Mouse (Mus musculus): Measurements from ENCODE around the gene Gm8439. TPM values are rescaled to one million over a fixed set of nuclear protein-coding genes. Genes with fewer than 3 reads are reported as not detected.
A peak's percentile ranks its signal among the peaks of the same experiment; 100 is the strongest.

Gene Gm8439
- total RNA-seq, 2 experiments from 2014 or later, result not detected

DNA sequence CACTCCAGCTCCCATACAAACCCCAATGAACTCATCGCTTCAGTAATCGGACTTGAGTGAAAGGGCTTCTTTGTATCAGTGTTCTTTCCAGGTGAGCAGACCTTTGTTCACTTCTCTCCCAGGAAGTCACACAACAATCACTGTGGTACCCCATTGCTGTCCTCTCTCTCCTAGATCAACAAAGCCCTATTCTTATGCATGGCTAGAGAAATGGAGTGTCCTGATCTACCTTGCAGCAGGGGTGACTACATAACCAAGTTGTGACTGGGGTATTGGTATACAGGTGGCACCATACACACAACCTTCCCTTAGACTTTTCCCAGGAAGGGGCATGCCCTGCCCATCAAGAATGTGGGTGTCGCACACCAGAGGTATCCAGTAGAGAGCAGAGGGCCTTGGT is 22.5 kb downstream of the Gm8439 start:
- intact Hi-C loops (cut with DNase I), result no loop called here
- no peak for DNase-seq

DNA sequence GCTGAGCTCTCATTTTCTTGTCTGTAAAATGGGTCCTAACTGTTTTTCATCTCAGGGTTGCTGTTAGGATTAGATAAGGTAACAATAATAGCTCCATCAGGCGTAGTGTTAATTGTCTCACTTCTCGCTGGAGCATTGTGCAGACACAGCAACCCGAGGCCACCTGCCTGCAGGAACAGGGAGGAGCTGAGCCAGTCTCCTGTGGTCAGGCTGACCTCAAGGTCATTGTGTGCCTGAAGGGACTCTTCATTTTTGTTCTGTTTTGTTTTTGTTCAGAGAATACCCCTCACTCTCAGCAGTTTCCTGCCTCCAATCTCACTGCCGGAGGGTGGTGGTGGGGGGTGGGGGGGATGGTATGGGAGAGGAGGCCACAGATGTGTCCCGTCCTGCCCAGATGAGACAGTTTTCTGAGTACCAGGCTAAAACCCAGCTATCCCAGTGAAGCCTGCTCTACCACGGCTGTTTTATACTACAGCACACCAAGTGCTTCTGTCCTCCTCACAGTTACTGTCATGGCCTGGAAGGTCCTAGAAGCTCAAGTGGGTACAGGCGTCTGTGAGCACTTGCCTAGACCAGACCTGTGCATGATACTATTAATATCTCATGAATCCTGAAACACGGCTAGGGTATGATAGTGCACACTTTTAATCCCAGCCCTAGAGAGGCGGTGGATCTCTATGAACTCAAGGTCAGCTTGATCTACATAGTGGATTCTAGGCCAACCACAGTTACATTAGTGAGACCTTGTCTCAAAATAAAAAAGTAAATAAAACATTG is 23.9 kb downstream of the Gm8439 start:
- no peak for DNase-seq
- intact Hi-C loops (cut with DNase I), result no loop called here

DNA sequence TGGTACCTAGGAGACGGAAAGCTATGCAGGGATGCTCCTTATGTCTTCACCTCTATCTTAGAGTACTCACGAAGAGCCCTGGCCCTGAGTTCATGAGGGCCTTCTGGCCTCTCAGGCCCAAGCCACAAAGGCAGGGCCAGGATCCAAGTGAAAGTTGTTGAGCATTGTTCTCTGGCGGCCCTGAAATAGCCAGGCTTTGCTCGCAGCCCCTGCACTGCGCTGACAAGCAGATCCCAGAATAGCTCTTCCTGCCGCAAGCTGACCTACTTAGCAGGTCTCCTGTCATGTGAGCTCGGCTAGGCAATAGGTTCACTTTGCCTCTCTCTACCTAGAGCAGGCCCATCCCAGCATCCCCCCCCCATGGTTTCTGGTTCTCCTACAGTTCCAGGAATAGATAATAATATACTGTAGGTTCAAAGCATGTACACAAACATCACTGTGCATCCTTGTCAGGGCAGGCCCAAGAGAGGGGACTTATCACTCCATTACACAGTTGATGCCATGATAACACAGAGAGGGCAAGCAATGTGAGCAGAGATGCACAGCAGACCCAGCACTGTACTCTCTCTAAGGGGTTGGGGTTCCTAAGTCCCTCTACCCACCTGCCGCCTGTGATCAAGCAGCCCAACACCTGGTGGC is 25.3 kb downstream of the Gm8439 start:
- peak; percentile 25 to 42 for DNase-seq
- intact Hi-C loops (cut with DNase I), result no loop called here

DNA sequence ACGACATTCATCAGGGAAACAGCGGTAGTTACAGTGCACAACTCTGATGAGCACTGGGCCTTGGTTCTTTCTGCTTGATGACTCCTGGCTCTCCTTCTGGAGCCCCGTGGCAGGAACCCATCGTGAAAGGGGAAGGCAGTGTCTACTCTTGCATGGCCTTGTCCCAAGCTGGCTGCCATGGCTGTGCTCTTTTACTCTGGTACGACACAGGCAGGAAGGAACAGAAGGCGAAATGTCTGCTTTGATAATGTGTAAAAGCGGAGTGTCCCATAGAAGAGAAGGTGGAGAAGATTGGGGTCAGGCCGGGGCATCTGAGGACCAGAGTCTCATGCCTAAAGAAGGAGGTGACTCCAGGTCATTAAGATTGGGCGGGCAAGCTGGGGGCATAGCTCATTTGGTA is 26.1 kb downstream of the Gm8439 start:
- no peak for DNase-seq
- intact Hi-C loops (cut with DNase I), result no loop called here

DNA sequence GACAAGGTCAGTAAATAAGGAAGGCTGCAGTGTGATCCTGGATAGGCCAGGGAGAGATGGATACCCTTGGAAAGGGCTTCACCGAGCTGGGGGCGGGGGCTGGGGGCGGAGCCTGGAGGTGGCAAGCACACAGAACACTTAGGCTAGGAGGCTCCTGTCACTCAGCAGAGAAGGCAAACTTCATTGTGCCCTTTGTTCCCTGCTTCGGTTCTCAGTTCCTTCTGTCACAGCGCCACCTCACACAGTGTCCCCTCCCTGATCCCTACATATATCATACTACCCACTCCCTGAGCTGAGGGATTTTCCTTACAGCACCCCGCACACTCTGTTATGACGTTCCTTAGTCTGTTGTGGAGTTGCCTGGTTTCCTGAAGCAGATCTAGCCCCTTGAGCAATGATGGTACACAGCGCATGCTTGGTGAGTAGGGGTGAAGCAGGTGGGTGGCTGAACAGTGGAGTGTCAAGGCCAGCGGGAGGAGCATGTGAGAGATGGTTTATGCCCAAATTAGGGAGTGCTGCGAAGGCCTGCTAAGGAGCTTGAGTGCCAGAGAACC is 27.1 kb downstream of the Gm8439 start:
- intact Hi-C loops (cut with DNase I), result no loop called here
- peak; percentile 18 for DNase-seq

DNA sequence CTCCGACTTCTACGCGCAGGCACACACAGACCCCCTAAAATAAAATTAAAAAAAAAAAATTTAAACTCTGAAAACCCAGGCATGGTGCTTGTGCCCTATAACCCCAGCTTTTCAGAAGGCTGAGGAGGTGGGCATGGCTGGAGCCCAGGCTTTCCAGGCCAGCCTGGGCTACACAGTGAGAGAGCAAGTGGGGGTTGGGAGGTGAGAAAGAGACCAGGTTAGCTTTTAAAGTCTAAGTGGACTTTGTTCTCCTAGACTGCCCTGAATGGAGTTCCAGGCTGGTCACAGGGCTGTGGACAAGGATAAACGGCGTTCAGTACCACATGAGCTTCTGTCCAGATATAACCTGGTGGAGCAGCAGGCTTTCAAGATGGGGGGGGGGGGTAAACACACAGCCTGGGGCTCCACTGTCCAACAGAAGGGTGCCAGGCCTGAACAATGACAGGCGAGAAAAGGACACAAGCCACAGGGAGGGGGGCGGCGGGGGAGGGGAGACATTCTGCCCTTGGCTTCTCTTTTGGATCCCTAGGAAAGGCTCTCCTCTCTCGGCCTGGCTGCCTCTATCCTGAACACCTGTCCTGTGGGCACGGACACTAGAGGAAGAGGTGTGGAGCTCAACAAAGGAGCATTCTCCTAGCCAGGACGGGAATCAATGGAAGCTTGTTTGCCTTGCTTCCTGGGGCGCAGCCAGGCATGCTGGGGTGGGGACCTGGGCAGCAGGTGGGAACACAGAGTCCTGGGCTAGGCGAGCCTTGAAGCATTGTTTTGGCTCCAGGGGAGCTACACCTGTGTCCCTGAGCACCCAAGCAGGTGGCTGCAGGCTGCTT is 27.9 kb downstream of the Gm8439 start:
- DNase-seq, result no peak
- intact Hi-C loops (cut with DNase I), result no loop called here

DNA sequence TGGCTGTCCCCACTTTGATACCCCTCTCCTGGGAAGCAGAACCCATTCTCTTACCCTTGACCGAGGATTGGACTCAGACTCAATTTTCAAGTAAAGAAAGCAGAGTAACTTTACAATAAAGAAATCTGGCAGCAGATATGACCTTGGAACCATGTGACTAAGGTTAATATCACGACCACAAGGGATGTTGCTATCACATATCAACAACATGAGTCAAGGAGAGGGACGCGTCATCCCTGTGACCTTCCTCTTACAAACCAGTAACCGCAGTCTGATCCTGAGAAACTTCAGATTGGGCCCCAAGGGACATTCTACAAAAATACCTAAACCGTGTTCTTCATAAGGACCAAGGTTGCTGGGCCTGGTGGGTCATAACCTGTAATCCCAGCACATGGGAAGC is 39.2 kb downstream of the Gm8439 start:
- intact Hi-C loops (cut with DNase I), result no loop called here
- DNase-seq, result no peak

DNA sequence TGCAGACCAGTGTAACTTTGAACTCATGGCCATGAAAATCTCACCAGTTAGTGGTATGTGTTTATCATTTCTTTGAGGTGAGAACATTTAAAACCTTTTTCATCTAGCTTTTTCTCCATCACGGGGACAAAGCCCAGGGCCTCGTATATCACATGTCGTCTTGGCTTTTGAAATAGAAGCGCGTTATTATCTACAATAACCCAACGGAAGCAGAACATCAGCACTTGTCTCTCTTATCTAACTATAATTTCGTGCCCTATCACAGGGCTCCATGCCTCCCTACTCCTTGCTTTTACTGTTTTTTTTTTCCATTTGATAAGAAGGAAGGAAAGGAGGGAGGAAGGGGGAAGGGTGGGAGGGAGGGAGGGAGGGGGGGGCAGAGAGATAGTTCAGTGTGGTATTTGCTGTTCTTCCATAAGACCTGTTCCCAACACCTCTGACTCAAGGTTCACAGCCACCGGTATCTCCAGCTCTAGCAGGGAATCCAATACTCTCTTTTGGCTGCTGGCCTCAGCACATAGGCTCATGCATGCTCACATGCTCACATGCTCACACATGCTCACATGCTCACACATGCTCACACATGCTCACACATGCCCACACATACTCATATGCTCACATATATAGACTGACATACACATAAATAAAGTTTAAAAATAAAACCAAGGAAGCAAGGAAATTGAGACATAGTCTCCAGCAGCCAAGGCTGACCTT is 41.8 kb downstream of the Gm8439 start:
- intact Hi-C loops (cut with DNase I), result no loop called here
- DNase-seq, result no peak

DNA sequence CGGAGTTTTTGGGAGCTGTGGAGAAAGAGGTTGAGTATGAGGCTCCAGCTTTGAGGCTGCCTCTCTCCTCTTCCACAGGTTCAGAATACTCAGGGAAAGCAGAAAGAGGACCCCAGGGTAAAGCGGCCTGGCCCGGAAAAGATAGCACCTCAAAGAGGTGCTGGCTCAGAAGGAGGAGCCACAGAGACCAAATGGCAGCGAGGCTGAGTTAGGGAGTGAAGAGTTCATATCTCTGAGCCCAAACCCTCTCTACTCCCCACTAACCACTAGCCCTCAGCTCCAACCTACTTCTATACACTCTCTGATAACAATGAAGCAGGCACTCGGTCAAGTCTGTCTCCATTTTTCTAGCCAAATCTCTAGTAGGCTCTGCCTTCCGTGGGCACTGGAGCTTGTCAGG is 43.3 kb downstream of the Gm8439 start:
- intact Hi-C loops (cut with DNase I), result no loop called here
- no peak for DNase-seq

DNA sequence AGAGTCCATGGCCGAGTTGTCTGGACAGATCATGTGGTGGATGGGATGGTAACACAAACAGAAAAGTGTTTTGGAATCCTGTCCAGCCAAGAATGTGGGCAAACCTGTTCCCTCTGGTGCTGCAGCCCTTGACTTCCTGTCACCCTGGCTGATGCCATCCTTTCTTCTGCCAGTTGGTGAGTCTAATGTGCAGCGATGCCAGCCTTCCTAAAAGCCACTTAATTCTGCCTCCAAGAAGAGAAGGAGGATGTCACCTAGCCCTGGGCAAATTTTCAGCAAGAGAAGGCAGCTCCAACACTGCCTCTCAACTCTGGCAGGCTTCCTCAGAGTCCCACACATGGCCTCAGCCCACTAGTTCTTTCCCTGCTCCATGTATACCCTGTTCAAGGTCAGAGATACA is 46.8 kb downstream of the Gm8439 start:
- no peak for DNase-seq
- intact Hi-C loops (cut with DNase I), result no loop called here

DNA sequence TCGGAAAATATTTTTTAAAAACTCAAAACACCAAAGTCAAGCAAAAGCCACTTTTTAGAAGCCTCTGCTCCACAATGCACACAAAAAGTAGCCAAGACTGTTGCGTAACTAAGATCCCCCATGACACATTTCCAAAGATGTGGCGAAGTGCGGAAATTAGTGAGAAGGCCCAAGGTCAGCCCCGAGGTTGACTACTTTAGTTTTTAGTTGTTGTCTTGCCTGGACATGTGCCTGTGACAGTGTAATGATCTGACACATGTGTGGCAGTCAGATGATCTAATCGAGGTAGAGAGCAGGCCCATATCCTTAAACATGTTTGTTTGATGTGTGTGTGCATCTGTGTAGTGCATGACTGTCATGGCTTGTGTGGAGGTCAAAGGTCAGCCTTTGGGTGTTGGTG is 53.4 kb downstream of the Gm8439 start:
- DNase-seq, result no peak
- intact Hi-C loops (cut with DNase I), result no loop called here

DNA sequence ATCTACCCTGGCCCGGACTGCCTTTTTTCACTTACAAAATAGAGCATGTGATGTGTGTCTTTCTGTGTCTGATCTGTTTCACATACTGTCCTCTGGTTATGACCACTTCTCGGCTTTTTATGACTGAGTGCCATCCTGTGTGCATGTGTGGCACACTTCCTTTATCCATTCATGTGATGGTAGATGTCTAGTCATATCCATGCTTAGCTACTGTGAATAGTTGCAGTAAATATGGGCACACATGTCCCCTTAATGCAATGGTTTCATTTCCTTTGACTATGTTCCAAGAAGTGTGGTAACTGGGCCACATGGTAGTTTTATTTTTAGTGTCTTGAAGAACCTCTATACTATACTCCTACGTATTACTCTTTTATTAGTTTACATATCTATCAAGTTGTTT is 55.4 kb downstream of the Gm8439 start:
- no peak for DNase-seq
- intact Hi-C loops (cut with DNase I), result no loop called here

DNA sequence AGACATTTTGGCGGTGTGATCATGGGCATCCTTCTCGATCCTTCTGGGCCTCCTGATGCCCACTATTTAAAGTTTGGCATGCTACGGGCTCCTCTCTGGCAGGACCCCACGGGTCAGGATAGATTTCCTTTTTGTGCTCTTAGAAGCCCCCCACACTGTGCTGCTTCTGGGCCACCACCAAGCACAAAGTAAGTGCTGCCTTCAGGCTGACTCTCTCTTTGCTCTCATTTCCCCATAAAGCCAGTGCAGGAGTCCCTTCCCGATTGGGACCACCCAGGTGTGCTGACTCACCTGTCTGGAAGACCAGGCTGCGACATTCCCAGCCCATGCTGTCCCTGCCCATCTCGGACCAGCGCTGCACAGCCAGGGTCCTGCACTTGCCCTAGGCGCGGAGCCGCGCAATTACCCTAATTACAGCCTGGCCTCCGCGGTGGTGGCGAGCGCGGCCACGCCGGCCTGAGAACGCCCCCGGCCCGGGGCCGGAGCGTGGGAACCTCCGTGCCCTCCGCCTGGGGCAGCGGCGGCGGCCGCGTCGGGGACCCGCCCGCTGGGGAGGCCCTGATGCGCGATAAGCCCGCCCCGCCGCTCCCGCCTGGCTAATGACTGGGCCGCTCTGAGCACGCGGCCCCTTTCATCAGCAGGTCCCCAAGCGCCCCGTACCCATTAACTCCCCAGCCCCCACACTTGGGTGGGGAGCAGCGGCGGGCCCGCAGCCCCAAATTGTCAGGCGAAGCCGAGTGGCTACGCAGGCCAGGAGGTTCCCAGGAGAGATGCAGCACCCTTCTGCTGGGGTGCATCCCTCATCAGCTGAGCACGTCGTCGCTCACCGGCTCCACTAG is 61.0 kb downstream of the Gm8439 start:
- no peak for DNase-seq
- intact Hi-C loops (cut with DNase I), result no loop called here

DNA sequence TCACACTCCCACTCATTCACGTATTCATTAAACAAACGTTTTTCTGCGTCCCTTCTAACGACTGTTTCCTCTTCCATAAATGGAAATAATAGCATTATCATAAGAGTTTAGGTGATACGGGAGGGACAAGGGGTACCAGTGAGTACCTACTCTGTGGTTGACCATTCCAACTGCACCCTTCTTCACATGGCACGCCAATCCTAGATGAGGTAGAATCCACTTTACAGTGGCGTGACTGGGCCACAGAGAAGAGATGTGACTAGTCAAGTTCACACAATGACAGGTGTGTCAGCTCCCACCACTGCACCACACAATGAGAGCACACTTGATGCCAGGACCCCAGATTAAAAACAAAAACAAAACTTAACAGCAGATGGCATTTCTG is 61.7 kb downstream of the Gm8439 start:
- intact Hi-C loops (cut with DNase I), result no loop called here
- DNase-seq, result no peak

DNA sequence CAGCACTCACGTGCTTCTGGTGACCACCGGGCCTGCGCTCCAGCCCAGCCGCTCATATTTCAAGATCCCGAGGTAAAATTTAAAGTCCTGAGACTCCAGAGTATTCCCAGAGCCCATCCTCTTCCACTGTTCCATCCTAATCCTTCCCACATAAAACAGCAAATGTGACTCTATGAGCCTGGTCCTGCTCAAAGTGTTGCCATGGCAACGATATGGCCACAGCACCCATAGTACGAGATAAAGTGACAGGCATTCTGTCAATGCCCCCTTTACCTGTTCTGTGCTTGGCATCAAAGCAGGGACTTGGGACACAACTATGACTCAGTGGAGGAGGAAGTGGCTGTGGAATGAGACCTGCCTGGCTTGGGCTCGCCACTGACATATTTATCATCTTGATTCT is 67.4 kb downstream of the Gm8439 start:
- DNase-seq, result no peak
- intact Hi-C loops (cut with DNase I), result no loop called here

Other genes starting within 250 kb of the Gm8439 start
- gene Scmh1, start 183.5 kb upstream of the Gm8439 start, total RNA-seq (2021), result 10 to 100 TPM; 37.7 to 39.7 TPM
- under 1 TPM in 1 of 2 experiments, not detected in 1; 0.15 TPM for gene Slfnl1, start 56.5 kb upstream of the Gm8439 start, total RNA-seq (2021)
- gene Ctps, start 18.5 kb upstream of the Gm8439 start, total RNA-seq (2021), result 10 to 100 TPM; 12.5 to 12.9 TPM
- 10 to 100 TPM; 15.0 to 39.3 TPM for gene Cited4, start 77.8 kb downstream of the Gm8439 start, total RNA-seq (2021)
- 10 to 100 TPM; 18.6 to 18.9 TPM for gene Kcnq4, start 159.9 kb downstream of the Gm8439 start, total RNA-seq (2021)
- gene Nfyc, start 242.8 kb downstream of the Gm8439 start, total RNA-seq (2021), result 10 to 100 TPM; 37.9 to 40.1 TPM

Measured in gastrocnemius, postnatal 36 days (tissue).